Mouse (Mus musculus) spleen, postnatal 10 days (tissue): Measurements from ENCODE around the gene Taok3.

Experiments used
- DNase-seq, 2 experiments: peaks; one replicate each; pipeline ENCODE4 v3.0.0; 2021 to 2022; ENCODE audit warnings: low spot score in 2 of 2

The Taok3 gene

GRCm38 (mm10) chr5:117258276-117258675, 138.3 kb downstream of the Taok3 start:
- no peak for DNase-seq

- no peak for DNase-seq
Measured at GRCm38 (mm10) chr5:117263566-117263965, 143.6 kb downstream of the Taok3 start.

GRCm38 (mm10) chr5:117264701-117265100, 144.8 kb downstream of the Taok3 start:
- DNase-seq, result no peak

- DNase-seq, result no peak
Measured at GRCm38 (mm10) chr5:117267913-117268312, 148.0 kb downstream of the Taok3 start.

GRCm38 (mm10) chr5:117268749-117269148, 148.8 kb downstream of the Taok3 start:
- no peak for DNase-seq

GRCm38 (mm10) chr5:117269395-117269794, 149.5 kb downstream of the Taok3 start:
- no peak for DNase-seq

- no peak for DNase-seq
Measured at GRCm38 (mm10) chr5:117271945-117272344, 152.0 kb downstream of the Taok3 start.

GRCm38 (mm10) chr5:117274817-117275216, 154.9 kb downstream of the Taok3 start:
- no peak for DNase-seq

GRCm38 (mm10) chr5:117277784-117278183, 157.9 kb downstream of the Taok3 start:
- DNase-seq, result no peak

- no peak for DNase-seq
Measured at GRCm38 (mm10) chr5:117278809-117279668, 159.1 kb downstream of the Taok3 start.

GRCm38 (mm10) chr5:117279669-117280050, 159.7 kb downstream of the Taok3 start:
- DNase-seq, result no peak

GRCm38 (mm10) chr5:117281536-117281935, 161.6 kb downstream of the Taok3 start:
- no peak for DNase-seq

- no peak for DNase-seq
Measured at GRCm38 (mm10) chr5:117282360-117282759, 162.4 kb downstream of the Taok3 start.

- no peak for DNase-seq
Measured at GRCm38 (mm10) chr5:117284029-117284428, 164.1 kb downstream of the Taok3 start.

- no peak for DNase-seq
Measured at GRCm38 (mm10) chr5:117284682-117285081, 164.8 kb downstream of the Taok3 start.

GRCm38 (mm10) chr5:117285266-117285665, 165.3 kb downstream of the Taok3 start:
- no peak for DNase-seq

- no peak for DNase-seq
Measured at GRCm38 (mm10) chr5:117286286-117286685, 166.4 kb downstream of the Taok3 start.

GRCm38 (mm10) chr5:117286831-117287822, 167.2 kb downstream of the Taok3 start, which contains the start of gene Pebp1:
Gene Pebp1, minus strand, starts transcription at chr5:117287625.
- DNase-seq, result peak; percentile 90 to 97

- no peak for DNase-seq
Measured at GRCm38 (mm10) chr5:117289646-117290045, 169.7 kb downstream of the Taok3 start.

- no peak for DNase-seq
Measured at GRCm38 (mm10) chr5:117290081-117290480, 170.2 kb downstream of the Taok3 start.

GRCm38 (mm10) chr5:117291312-117291711, 171.4 kb downstream of the Taok3 start:
- no peak for DNase-seq

GRCm38 (mm10) chr5:117292547-117292946, 172.6 kb downstream of the Taok3 start:
- no peak for DNase-seq
